Mouse (Mus musculus): ENCODE measurements around the gene Mapk13. TPM values are rescaled to one million over a fixed set of nuclear protein-coding genes. Genes with fewer than 3 reads are reported as not detected.
"Not testable (repeated sequence)": the region's sequence is repeated elsewhere in the genome, so short reads cannot be mapped to it uniquely, and the experiment has no call there.

The Mapk13 gene
- polyA plus RNA-seq, 1 experiment from 2014 or later, result 57.2 TPM

DNA sequence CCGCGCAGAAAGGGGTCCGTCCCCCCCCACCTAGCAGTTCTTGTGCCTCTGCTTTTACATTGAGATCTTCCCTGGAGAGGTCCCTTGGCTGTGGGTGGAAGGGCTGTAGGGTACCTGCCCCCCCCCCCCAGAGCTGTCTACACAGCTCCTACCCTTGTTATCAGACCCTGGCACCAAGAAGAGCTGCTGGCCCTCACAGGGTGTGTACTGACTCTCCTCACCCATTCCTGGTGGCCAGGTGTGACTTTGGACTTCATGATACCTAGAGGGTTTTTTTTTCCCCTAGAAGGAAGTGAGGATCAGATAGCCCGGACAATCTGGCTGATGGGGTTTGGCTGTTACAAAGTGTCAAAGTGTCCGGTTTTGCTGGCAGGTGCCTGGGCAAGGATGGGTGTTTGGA is 2.2 kb downstream of the Mapk13 start:
- Histone ChIP-seq H3K4me3 (ENCODE audit: low read length) (no peak overlapping the region), H3K27me3 (ENCODE audit: insufficient read depth, low read length) (peaks cover 9% of the 10 kb centered on the region), H3K9me3 (ENCODE audit: low read length) (no peaks in the 10 kb centered on the region), H3K36me3 (ENCODE audit: insufficient read depth, low read length) (no peaks in the 10 kb centered on the region), H3K9ac (replicated peaks; ENCODE audit: low read length) (no peak overlapping the region), H3K4me1 (ENCODE audit: insufficient read depth, low read length) (peaks cover 10% of the 10 kb centered on the region), H3K27ac (ENCODE audit: low read length) (no peak overlapping the region), H3K4me2 (replicated peaks; ENCODE audit: low read depth, low read length) (no peak overlapping the region)
- 91% methylated on average over 5 of the region's 5 CpGs for WGBS
- ATAC-seq (ENCODE audit: low FRiP score, low TSS enrichment), result no peak

DNA sequence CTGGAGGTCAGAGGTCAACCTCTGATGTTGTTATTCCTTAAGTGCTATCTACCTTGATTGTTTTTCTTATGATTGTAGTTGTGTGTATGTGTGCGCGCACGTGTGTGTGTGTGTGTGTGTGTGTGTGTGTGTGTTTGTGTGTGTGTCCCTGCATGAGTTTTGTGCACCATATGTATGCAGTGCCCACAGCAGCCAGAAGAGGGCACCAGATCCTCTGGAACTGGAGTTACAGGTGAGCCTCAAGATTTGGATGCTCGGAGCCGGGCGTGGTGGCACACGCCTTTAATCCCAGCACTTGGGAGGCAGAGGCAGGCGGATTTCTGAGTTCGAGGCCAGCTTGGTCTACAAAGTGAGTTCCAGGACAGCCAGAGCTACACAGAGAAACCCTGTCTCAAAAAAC is 5.2 kb downstream of the Mapk13 start:
- not testable (repeated sequence) for H3K36me3 ChIP-seq (ENCODE audit: insufficient read depth, low read length); H3K4me3 ChIP-seq (ENCODE audit: low read length); H3K4me2 ChIP-seq (replicated peaks; ENCODE audit: low read depth, low read length); H3K9ac ChIP-seq (replicated peaks; ENCODE audit: low read length); H3K27me3 ChIP-seq (ENCODE audit: insufficient read depth, low read length); H3K27ac ChIP-seq (ENCODE audit: low read length); H3K9me3 ChIP-seq (ENCODE audit: low read length); ATAC-seq (ENCODE audit: low FRiP score, low TSS enrichment)
- peaks cover 10% of the 10 kb centered on the region for H3K4me1 ChIP-seq (ENCODE audit: insufficient read depth, low read length)
- 94% methylated on average over 8 of the region's 9 CpGs for WGBS

DNA sequence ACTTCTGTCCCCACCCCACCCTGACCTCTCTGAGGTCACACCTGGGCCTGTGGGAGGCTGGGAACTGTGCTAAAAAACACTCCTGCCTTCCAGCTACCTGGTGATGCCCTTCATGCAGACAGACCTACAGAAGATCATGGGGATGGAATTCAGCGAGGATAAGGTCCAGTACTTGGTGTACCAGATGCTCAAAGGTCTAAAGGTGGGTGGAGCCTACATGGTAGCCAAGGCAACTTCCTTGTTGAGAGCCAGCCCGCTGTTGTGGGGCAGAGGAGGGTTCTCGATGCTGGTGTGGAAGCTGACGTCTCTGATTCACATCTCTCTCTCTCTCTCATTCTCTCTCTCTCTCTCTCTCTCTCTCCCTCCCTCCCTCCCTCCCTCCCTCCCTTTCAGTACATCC is 6.1 kb downstream of the Mapk13 start:
- Histone ChIP-seq H3K4me3 (ENCODE audit: low read length) (no peak overlapping the region), H3K4me1 (ENCODE audit: insufficient read depth, low read length) (peaks cover 5% of the 10 kb centered on the region), H3K4me2 (replicated peaks; ENCODE audit: low read depth, low read length) (no peak overlapping the region), H3K9me3 (ENCODE audit: low read length) (no peaks in the 10 kb centered on the region), H3K36me3 (ENCODE audit: insufficient read depth, low read length) (0 out of 2 replicates have a peak, but pooled peaks cover 4% of the 10 kb centered on the region), H3K27me3 (ENCODE audit: insufficient read depth, low read length) (peaks cover 6% of the 10 kb centered on the region; the same call in 1 of the 2 replicates), H3K9ac (replicated peaks; ENCODE audit: low read length) (no peak overlapping the region), H3K27ac (ENCODE audit: low read length) (no peak overlapping the region)
- 74% methylated on average over 4 of the region's 4 CpGs for WGBS
- ATAC-seq (ENCODE audit: low FRiP score, low TSS enrichment), result no peak

DNA sequence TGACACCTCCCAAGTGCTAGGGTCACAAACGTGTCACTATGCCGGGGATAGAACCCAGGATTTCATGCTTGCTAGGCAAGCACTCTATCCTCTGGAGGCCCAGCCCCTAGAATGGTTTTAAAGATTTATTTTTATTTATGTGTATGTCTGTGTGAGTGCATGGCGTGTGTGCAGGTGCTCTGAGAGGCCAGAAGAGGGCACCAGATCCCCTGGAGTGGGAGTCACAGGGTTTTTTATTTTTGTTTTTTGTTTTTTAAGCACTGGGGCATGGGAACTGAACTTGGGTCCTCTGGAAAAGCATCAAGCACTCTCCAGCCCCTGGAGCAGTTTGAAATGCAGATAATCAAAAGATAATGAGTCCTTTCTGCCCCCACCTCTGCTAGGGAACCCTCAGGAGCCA is 7.7 kb downstream of the Mapk13 start:
- no peak overlapping the region for H3K9ac ChIP-seq (replicated peaks; ENCODE audit: low read length)
- whole genome bisulfite sequencing, result 92% methylated on average over 3 of the region's 3 CpGs
- no peaks in the 10 kb centered on the region for H3K4me1 ChIP-seq (ENCODE audit: insufficient read depth, low read length)
- H3K9me3 ChIP-seq (ENCODE audit: low read length), result no peaks in the 10 kb centered on the region
- no peak overlapping the region for H3K4me3 ChIP-seq (ENCODE audit: low read length)
- no peak for ATAC-seq (ENCODE audit: low FRiP score, low TSS enrichment)
- H3K36me3 ChIP-seq (ENCODE audit: insufficient read depth, low read length), result 0 out of 2 replicates have a peak, but pooled peaks cover 4% of the 10 kb centered on the region
- H3K4me2 ChIP-seq (replicated peaks; ENCODE audit: low read depth, low read length), result no peak overlapping the region
- no peak overlapping the region for H3K27ac ChIP-seq (ENCODE audit: low read length)
- no peaks in the 10 kb centered on the region for H3K27me3 ChIP-seq (ENCODE audit: insufficient read depth, low read length)

DNA sequence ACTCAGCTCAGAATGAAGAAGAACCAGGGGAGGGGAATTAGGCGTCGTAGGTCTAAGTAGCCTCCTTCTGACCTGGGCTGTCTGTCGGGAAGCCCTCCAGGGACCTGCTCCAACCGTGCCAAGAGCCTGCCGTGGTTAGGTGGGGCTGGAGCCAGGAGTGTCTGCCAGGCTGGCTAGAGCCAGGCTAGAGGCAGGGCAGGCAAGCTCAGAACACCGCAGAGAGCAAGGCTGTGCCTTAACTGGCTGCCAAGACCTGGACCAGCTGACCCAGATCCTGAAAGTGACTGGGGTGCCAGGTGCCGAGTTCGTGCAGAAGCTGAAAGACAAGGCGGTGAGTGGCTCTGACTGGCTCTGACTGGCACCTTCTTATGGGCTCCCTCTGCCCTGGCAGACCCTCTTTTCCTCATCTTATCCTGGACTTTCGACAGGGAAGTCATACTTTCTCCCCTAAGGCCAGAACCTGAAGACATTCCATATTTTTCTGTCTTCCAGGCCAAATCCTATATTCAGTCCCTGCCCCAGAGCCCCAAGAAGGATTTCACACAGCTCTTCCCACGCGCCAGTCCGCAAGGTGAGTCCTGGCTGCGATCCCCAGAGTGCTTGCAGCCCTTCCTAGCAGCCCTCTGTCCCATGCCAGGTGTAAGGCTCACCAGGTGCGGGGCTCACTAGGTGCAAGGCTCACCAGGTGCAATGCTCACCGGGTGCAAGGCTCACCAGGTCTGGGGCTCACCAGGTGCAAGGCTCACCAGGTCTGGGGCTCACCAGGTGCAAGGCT is 8.3 kb downstream of the Mapk13 start:
- Histone ChIP-seq H3K36me3 (ENCODE audit: insufficient read depth, low read length) (0 out of 2 replicates have a peak, but pooled peaks cover 4% of the 10 kb centered on the region), H3K27me3 (ENCODE audit: insufficient read depth, low read length) (no peaks in the 10 kb centered on the region), H3K27ac (ENCODE audit: low read length) (no peak overlapping the region), H3K4me3 (ENCODE audit: low read length) (no peak overlapping the region), H3K9ac (replicated peaks; ENCODE audit: low read length) (no peak overlapping the region), H3K4me1 (ENCODE audit: insufficient read depth, low read length) (no peaks in the 10 kb centered on the region), H3K4me2 (replicated peaks; ENCODE audit: low read depth, low read length) (no peak overlapping the region), H3K9me3 (ENCODE audit: low read length) (no peaks in the 10 kb centered on the region)
- 89% methylated on average over 16 of the region's 16 CpGs for WGBS
- no peak for ATAC-seq (ENCODE audit: low FRiP score, low TSS enrichment)

DNA sequence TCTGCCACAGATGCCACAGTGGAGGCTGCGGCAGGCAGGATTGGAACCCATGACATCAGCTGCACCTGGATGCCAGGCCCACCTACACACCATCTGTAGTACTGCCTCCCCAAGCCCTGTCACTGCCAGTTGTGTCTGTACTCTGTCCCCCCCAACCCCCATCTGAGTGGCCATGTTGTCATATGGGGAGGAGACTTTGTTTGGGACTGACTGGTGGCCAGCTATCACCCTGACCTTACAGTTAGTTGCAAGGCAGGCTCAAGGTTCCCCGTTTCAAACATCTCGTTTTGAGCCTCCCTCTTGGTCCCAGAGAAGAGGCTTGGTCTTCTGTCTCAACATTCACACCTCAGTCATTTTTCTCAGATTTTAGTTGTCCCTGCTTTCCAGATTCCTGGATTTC is 10.6 kb downstream of the Mapk13 start:
- Histone ChIP-seq H3K9ac (replicated peaks; ENCODE audit: low read length) (no peak overlapping the region), H3K27me3 (ENCODE audit: insufficient read depth, low read length) (no peaks in the 10 kb centered on the region), H3K4me3 (ENCODE audit: low read length) (no peak overlapping the region), H3K4me2 (replicated peaks; ENCODE audit: low read depth, low read length) (no peak overlapping the region), H3K27ac (ENCODE audit: low read length) (no peak overlapping the region), H3K36me3 (ENCODE audit: insufficient read depth, low read length) (0 out of 2 replicates have a peak, but pooled peaks cover 4% of the 10 kb centered on the region), H3K9me3 (ENCODE audit: low read length) (no peaks in the 10 kb centered on the region), H3K4me1 (ENCODE audit: insufficient read depth, low read length) (no peaks in the 10 kb centered on the region)
- no peak for ATAC-seq (ENCODE audit: low FRiP score, low TSS enrichment)
- 93% methylated on average over 3 of the region's 3 CpGs for WGBS

DNA sequence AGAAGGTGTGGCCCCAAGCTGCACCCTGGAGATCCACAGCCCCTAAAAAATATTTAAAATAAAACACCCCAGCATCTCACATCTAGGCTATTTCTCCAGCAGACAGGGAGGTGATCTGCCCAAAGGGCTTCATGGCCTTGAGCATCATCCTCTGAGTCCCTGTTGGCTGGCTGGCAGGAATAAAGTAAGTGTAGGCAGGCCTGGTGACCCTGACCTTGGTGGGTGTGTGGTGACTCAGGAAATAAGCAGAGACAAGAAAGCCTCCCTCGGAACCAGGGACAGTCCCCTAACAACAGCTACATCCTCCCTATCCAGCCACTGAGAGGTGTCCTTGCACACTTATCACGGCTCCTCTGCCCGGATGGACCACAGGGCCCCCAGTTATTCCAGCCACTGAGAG is 11.7 kb downstream of the Mapk13 start:
- WGBS, result 55% methylated on average over 3 of the region's 3 CpGs

DNA sequence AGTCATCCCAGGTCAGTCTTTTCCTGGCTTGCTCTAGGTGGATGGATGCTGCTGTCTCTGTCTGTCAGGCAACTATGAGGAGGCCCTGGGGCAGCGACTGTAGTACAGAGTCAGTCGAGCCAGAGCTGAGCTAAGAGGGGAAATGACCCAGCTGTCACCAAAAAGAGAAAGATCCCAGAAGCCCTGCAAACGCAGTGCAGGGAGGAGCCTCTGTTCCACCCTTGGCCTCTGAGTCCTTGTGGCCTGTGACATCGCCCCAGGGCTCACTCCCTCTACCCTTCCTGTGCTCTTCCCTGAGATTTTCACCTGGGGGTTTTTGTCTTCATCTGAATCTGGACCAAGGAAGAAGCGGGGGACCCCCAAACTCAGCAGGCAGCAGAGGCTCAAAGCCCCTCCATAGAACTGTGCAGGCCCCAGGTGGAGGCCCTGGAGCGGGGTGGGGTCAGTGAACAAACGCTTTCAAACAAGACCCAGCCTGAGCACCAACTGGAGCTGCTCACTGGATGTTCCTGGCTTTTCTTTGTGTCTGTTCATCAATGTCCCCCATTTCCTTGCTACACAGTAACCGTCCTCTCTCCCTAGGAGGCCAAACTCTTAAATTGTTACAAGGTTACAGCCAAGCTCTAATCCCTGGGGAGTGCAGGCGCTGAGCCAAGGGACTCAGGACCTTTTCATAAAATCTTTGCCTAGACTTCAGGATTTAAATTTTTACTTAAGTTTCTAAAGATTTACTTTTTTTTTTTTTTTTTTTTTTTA is 12.4 kb downstream of the Mapk13 start:
- no peak for ATAC-seq (ENCODE audit: low FRiP score, low TSS enrichment)
- Histone ChIP-seq H3K36me3 (ENCODE audit: insufficient read depth, low read length) (0 out of 2 replicates have a peak, but pooled peaks cover 3% of the 10 kb centered on the region), H3K4me1 (ENCODE audit: insufficient read depth, low read length) (no peaks in the 10 kb centered on the region), H3K9me3 (ENCODE audit: low read length) (no peaks in the 10 kb centered on the region), H3K4me3 (ENCODE audit: low read length) (no peak overlapping the region), H3K27ac (ENCODE audit: low read length) (no peak overlapping the region), H3K4me2 (replicated peaks; ENCODE audit: low read depth, low read length) (no peak overlapping the region), H3K9ac (replicated peaks; ENCODE audit: low read length) (no peak overlapping the region; the same call in 1 of the 2 replicates), H3K27me3 (ENCODE audit: insufficient read depth, low read length) (no peaks in the 10 kb centered on the region)
- 52% methylated on average over 9 of the region's 9 CpGs for WGBS

More for the DNA sequence above, 11.7 kb downstream of the Mapk13 start:
- Histone ChIP-seq H3K9ac (replicated peaks; ENCODE audit: low read length) (no peak overlapping the region), H3K36me3 (ENCODE audit: insufficient read depth, low read length) (0 out of 2 replicates have a peak, but pooled peaks cover 4% of the 10 kb centered on the region), H3K9me3 (ENCODE audit: low read length) (no peaks in the 10 kb centered on the region), H3K4me1 (ENCODE audit: insufficient read depth, low read length) (no peaks in the 10 kb centered on the region), H3K4me2 (replicated peaks; ENCODE audit: low read depth, low read length) (no peak overlapping the region), H3K27me3 (ENCODE audit: insufficient read depth, low read length) (no peaks in the 10 kb centered on the region), H3K27ac (ENCODE audit: low read length) (no peak overlapping the region), H3K4me3 (ENCODE audit: low read length) (no peak overlapping the region)
- no peak for ATAC-seq (ENCODE audit: low FRiP score, low TSS enrichment)

DNA sequence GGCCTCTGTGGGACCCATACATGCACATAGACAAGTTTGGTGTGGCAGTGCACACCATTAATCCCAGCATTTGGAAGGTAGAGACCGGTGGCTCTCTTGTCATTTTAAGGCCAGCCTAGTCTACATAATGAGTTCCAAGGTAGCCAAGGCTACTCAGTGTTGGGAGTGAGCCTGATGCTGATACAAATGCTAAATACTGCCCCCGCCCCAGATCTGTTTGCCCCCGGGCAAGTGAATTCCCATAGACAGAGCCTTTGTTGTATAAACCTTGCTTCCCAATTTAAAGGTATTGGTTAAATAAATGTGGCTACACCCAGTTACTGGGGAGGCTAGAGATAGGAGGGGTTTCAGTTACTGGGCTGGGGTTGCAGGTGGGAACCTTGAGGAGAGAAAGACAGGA is 15.9 kb downstream of the Mapk13 start:
- Histone ChIP-seq H3K36me3 (ENCODE audit: insufficient read depth, low read length) (no peaks in the 10 kb centered on the region), H3K9ac (replicated peaks; ENCODE audit: low read length) (no peak overlapping the region), H3K4me3 (ENCODE audit: low read length) (no peak overlapping the region), H3K9me3 (ENCODE audit: low read length) (no peaks in the 10 kb centered on the region), H3K27me3 (ENCODE audit: insufficient read depth, low read length) (no peaks in the 10 kb centered on the region), H3K4me2 (replicated peaks; ENCODE audit: low read depth, low read length) (no peak overlapping the region), H3K27ac (ENCODE audit: low read length) (no peak overlapping the region), H3K4me1 (ENCODE audit: insufficient read depth, low read length) (no peaks in the 10 kb centered on the region)
- 91% methylated on average over 3 of the region's 3 CpGs for WGBS
- ATAC-seq (ENCODE audit: low FRiP score, low TSS enrichment), result no peak

DNA sequence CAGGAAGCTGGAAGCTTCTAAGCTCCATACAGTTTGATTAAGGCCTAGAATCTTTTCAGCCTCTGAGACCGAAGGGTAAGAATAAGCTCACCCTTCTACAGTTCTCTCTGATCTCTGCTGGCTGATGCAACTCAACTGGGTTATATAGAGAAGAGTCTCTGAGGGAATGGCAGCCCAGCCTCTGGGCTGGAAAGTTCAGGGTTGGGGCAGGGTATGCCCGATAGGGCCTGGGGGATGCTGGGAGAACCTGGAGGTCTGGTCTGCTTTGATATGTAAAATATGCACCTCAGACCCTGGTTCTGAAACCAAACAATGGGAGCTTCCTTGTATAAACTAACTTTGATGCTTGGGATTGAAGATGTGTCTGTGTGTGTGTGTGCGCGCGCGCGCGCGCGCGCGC is 18.4 kb downstream of the Mapk13 start:
- no peak overlapping the region for H3K9ac ChIP-seq (replicated peaks; ENCODE audit: low read length)
- no peaks in the 10 kb centered on the region for H3K9me3 ChIP-seq (ENCODE audit: low read length)
- no peaks in the 10 kb centered on the region for H3K36me3 ChIP-seq (ENCODE audit: insufficient read depth, low read length)
- 98% methylated on average over 12 of the region's 12 CpGs for WGBS
- H3K27me3 ChIP-seq (ENCODE audit: insufficient read depth, low read length), result no peaks in the 10 kb centered on the region
- no peak overlapping the region for H3K27ac ChIP-seq (ENCODE audit: low read length)
- H3K4me2 ChIP-seq (replicated peaks; ENCODE audit: low read depth, low read length), result no peak overlapping the region
- H3K4me3 ChIP-seq (ENCODE audit: low read length), result no peak overlapping the region
- H3K4me1 ChIP-seq (ENCODE audit: insufficient read depth, low read length), result no peaks in the 10 kb centered on the region
- no peak for ATAC-seq (ENCODE audit: low FRiP score, low TSS enrichment)
